Mouse (Mus musculus) heart, embryonic 15.5 days (tissue): ENCODE results near the gene Tdpoz3. TPM values are rescaled to one million over a fixed set of nuclear protein-coding genes. Genes with fewer than 3 reads are reported as not detected.
"Not testable (repeated sequence)": the region's sequence is repeated elsewhere in the genome, so short reads cannot be mapped to it uniquely, and the experiment has no call there.

Source experiments
- ATAC-seq: fragments of 200-750 bp; cut with Nextera tagmentation; replicated peaks from 2 replicates; pipeline ENCODE4 v1.8.0; 2017; ENCODE audit warnings: low read depth, moderate TSS enrichment; ENCODE audit not compliant: insufficient number of reproducible peaks, insufficient read depth, low FRiP score
- H3K27ac ChIP-seq: fragments of 300-500 bp; sonication (generic); 2 replicates; pipeline ENCODE4 v1.5.1; 2015; ENCODE audit warnings: mild to moderate bottlenecking, inconsistent platforms
- H3K27me3 ChIP-seq: fragments of 300-500 bp; sonication (generic); 2 replicates; pipeline ENCODE4 v1.6.1; 2015; ENCODE audit warnings: inconsistent platforms
- H3K36me3 ChIP-seq: fragments of 300-500 bp; sonication (generic); 2 replicates; pipeline ENCODE4 v1.6.1; 2015; ENCODE audit warnings: mild to moderate bottlenecking, inconsistent platforms
- H3K4me1 ChIP-seq: fragments of 300-500 bp; sonication (generic); replicated peaks from 2 replicates; pipeline ENCODE4 v1.6.1; 2015; ENCODE audit warnings: inconsistent platforms
- H3K4me2 ChIP-seq: fragments of 300-500 bp; sonication (generic); 2 replicates; pipeline ENCODE4 v1.6.1; 2015; ENCODE audit warnings: inconsistent platforms, mild to moderate bottlenecking, moderate library complexity
- H3K4me3 ChIP-seq: fragments of 300-500 bp; sonication (generic); 2 replicates; pipeline ENCODE4 v1.5.1; 2015; ENCODE audit warnings: mild to moderate bottlenecking, inconsistent platforms
- H3K9ac ChIP-seq: fragments of 300-500 bp; sonication (generic); 2 replicates; pipeline ENCODE4 v1.6.1; 2015; ENCODE audit warnings: mild to moderate bottlenecking, inconsistent platforms
- H3K9me3 ChIP-seq: fragments of 300-500 bp; sonication (generic); replicated peaks from 2 replicates; pipeline ENCODE4 v1.6.1; 2016; ENCODE audit warnings: inconsistent platforms
- WGBS: fragments of 180-500 bp; shearing (Covaris S2); methylation state at CpG from one replicate; pipeline ENCODE4 v1.1.7; 2015; ENCODE audit warnings: mixed read lengths; 5-methylcytosine and 5-hydroxymethylcytosine counted together
- polyA plus RNA-seq: library from polyadenylated mRNA; unstranded; fragments of >200 nt; fragmentation: Nextera tagmentation; extraction: Ambion mirVana; gene quantifications from 2 replicates; pipeline ENCODE4 v1.2.1, GENCODE M21; 2015

Tdpoz3 gene
- not detected in 2 replicates for polyA plus RNA-seq

DNA sequence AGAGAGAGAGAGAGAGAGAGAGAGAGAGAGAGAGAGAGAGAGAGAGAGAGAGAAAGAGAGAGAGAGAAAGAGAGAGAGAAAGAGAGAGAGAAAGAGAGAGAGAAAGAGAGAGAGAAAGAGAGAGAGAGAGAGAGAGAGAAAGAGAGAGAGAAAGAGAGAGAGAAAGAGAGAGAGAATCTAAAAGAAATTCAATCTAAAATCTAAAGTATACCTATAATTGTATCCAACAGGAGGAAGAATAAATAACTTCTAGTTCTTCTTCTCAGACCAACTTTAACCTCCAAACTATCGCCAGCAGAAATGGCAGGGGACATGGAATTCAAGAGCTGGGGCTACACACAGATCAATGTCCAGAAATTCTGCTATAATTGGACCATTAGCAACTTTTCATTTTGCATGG is at the start of gene Tdpoz3:
Gene Tdpoz3, plus strand, starts transcription at position 301 of the 400 bp plus-strand sequence.
- H3K9ac ChIP-seq, H3K27me3 ChIP-seq, H3K4me1 ChIP-seq, H3K27ac ChIP-seq, H3K4me3 ChIP-seq, H3K36me3 ChIP-seq, H3K4me2 ChIP-seq, H3K9me3 ChIP-seq, ATAC-seq: not testable (repeated sequence)
- 57% methylated on average over 1 of the region's 1 CpGs for WGBS

DNA sequence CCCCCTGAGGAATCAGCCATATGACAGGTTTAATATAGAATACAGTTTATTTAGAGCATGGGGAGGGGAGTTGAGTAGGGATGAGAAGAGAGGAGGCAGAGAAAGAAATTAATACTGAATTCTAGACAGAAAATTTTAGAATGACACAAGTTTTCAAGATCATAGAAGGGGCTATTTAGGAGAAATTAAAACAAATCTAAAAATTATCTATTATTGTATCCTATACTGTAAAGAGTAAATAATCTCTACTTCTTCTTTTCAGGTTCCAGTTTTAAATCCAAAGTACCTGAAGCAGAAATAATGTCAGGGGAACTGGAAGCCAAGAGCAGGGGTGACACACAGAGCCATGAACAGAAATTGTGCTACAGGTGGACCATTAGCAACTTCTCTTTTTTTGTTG is 29.7 kb upstream of the Tdpoz3 start, which contains the start of gene Tdpoz4:
Gene Tdpoz4, plus strand, starts transcription at position 301 of the 400 bp plus-strand sequence.
- H3K27me3 ChIP-seq, H3K9me3 ChIP-seq, H3K27ac ChIP-seq, H3K4me1 ChIP-seq, H3K36me3 ChIP-seq, H3K9ac ChIP-seq, H3K4me2 ChIP-seq, H3K4me3 ChIP-seq, ATAC-seq: not testable (repeated sequence)

DNA sequence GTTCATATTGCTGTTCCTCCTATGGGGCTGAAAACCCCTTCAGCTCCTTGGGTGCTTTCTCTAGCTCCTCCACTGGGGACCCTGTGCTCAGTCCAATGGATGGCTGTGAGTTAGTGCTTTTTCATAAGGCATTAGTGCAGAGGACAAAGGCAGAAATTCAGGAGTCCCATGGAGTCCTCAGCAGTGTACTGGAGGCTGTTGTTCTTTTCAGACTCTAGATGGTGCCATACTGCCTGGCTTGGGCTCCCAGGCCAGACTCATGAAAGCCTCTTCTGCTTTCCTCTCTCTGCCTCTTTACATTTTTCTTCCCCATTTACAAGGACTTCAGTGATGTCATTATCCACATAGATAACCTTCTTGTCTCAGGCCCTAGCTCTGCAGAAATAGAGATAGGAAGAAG is 12.5 kb upstream of the Tdpoz3 start:
- not testable (repeated sequence) for H3K36me3 ChIP-seq, H3K9me3 ChIP-seq, H3K4me1 ChIP-seq, ATAC-seq, H3K9ac ChIP-seq, H3K27me3 ChIP-seq, H3K4me3 ChIP-seq, H3K27ac ChIP-seq, H3K4me2 ChIP-seq

DNA sequence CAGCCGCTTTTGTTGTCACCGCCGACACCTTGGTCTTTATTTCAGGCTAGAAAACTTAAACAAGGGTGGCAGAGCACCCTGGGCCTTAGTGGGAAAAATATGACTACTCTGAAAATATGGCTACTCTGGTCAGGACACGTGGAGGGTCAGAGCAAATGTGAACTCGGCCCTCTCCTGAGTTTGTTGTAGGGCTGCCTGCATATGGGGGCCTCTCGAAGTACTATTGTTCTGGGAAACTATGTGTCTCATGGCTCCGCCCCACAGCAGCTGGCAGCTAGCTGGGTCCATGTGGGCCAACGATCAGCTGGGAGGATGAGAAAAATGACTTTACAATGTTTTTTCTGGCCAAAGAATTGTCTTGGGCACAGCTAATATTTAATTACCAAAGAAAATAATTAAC is 33.1 kb downstream of the Tdpoz3 start:
- H3K27me3 ChIP-seq, H3K27ac ChIP-seq, H3K9me3 ChIP-seq, H3K4me3 ChIP-seq, ATAC-seq, H3K4me1 ChIP-seq, H3K4me2 ChIP-seq, H3K9ac ChIP-seq, H3K36me3 ChIP-seq: not testable (repeated sequence)
- 73% methylated on average over 8 of the region's 8 CpGs for WGBS

DNA sequence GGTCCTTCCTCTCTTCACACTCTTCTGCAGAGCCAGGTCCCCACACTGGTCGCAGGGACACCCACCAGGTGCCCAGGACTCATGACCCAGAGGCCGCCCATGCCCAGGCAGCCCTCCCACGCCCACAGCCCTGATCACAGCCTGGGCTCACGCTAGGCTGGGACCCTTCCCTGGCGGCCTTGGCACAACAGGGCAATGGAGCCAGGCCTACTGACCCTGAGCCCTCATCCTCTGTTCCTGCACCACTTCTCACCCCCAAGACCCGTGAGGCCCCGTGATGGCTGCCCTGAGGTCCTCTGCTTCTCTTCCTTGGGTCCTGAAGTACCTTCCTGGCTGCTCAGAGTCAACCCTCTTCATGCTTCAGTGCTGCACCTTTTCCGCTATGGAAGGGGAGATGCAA is 44.8 kb downstream of the Tdpoz3 start:
- not testable (repeated sequence) for H3K9ac ChIP-seq, H3K4me1 ChIP-seq, H3K27me3 ChIP-seq, H3K4me3 ChIP-seq, ATAC-seq, H3K36me3 ChIP-seq, H3K27ac ChIP-seq, H3K4me2 ChIP-seq, H3K9me3 ChIP-seq
- WGBS: 66% methylated on average over 8 of the region's 8 CpGs

Other genes with a start within 250 kb of the Tdpoz3 start
- not detected in 2 replicates for gene Tdpoz2, start 173.3 kb upstream of the Tdpoz3 start, polyA plus RNA-seq
- not detected in 2 replicates for gene Tdpoz1, start 149.7 kb upstream of the Tdpoz3 start, polyA plus RNA-seq
- gene Gm37596, start 132.9 kb upstream of the Tdpoz3 start, polyA plus RNA-seq: not detected in 2 replicates
- not detected in 2 replicates for gene Gm5773, start 53.0 kb upstream of the Tdpoz3 start, polyA plus RNA-seq
- not detected in 2 replicates for gene Tdpoz4, start 29.6 kb upstream of the Tdpoz3 start, polyA plus RNA-seq
- gene Gm9117, start 117.5 kb downstream of the Tdpoz3 start, polyA plus RNA-seq: not detected in 2 replicates
- not detected in 2 replicates for gene Tdpoz5, start 135.3 kb downstream of the Tdpoz3 start, polyA plus RNA-seq
- not detected in 2 replicates for gene Gm9125, start 228.9 kb downstream of the Tdpoz3 start, polyA plus RNA-seq
- gene Gm10697, start 246.6 kb downstream of the Tdpoz3 start, polyA plus RNA-seq: not detected in 2 replicates